Mouse (Mus musculus): ENCODE data around the gene Slc25a23.

- TF ChIP-seq GATA1 (IDR thresholded peaks at IDR 0.05; ENCODE audit: low read length) (no peak), TAL1 (IDR thresholded peaks at IDR 0.05; ENCODE audit: low read length) (no peak)
Measured at GRCm38 (mm10) chr17:57003994-57004393, 55.7 kb downstream of the Slc25a23 start.
